Mouse (Mus musculus) liver, embryonic 14.5 days (tissue): Measurements from ENCODE around the gene Rnf213. TPM values are rescaled to one million over a fixed set of nuclear protein-coding genes. Genes with fewer than 3 reads are reported as not detected.

Experiments
- ATAC-seq: fragments of 200-750 bp; cut with Nextera tagmentation; 2 replicates; pipeline ENCODE4 v1.8.0; 2017; ENCODE audit warnings: moderate number of reproducible peaks, mild to moderate bottlenecking, moderate library complexity; ENCODE audit not compliant: insufficient read depth
- DNase-seq, 3 experiments: peaks; one replicate each; pipeline ENCODE4 v3.0.0-alpha.2; 2012 to 2013; ENCODE audit warnings: low read depth in 3 of 3, low spot score in 3 of 3
- H3K27ac ChIP-seq: fragments of 300-500 bp; sonication (generic); 2 replicates; pipeline ENCODE4 v1.5.1; 2014; ENCODE audit warnings: moderate library complexity, mild to moderate bottlenecking, control low read depth, inconsistent platforms
- H3K27me3 ChIP-seq: fragments of 300-500 bp; sonication (generic); 2 replicates; pipeline ENCODE4 v1.6.1; 2014; ENCODE audit warnings: mild to moderate bottlenecking, low read length, moderate library complexity; ENCODE audit not compliant: control insufficient read depth, insufficient read depth
- H3K36me3 ChIP-seq: fragments of 300-500 bp; sonication (generic); replicated peaks from 2 replicates; pipeline ENCODE4 v1.6.1; 2014; ENCODE audit warnings: low read depth; ENCODE audit not compliant: control insufficient read depth, insufficient read depth
- H3K4me1 ChIP-seq, 2 experiments: fragments of 200-500 bp in 1 of 2; fragments of 300-500 bp in 1 of 2; sonication (generic) in 1 of 2; replicated peaks; 2 replicates each; pipeline ENCODE4 v1.6.1; 2012 to 2014; ENCODE audit warnings: antibody characterized with exemption in 1 of 2, inconsistent platforms in 1 of 2, low read length in 1 of 2; ENCODE audit not compliant: control insufficient read depth in 2 of 2, insufficient read depth in 2 of 2
- H3K4me2 ChIP-seq: fragments of 300-500 bp; sonication (generic); 2 replicates; pipeline ENCODE4 v1.6.1; 2014; ENCODE audit warnings: low read depth, mild to moderate bottlenecking, control low read depth, moderate library complexity
- H3K4me3 ChIP-seq, 2 experiments: fragments of 200-500 bp in 1 of 2; fragments of 300-500 bp in 1 of 2; sonication (generic) in 1 of 2; 2 replicates each; pipeline ENCODE4 v1.5.1; 2012 to 2014; ENCODE audit warnings: low read depth in 2 of 2, low read length in 2 of 2, mild to moderate bottlenecking in 2 of 2, control low read depth in 1 of 2, inconsistent platforms in 1 of 2, moderate library complexity in 1 of 2; ENCODE audit not compliant: insufficient read depth in 1 of 2
- H3K9ac ChIP-seq: fragments of 300-500 bp; sonication (generic); replicated peaks from 2 replicates; pipeline ENCODE4 v1.6.1; 2014; ENCODE audit warnings: mild to moderate bottlenecking, control low read depth, moderate library complexity
- H3K9me3 ChIP-seq: fragments of 300-500 bp; sonication (generic); 2 replicates; pipeline ENCODE4 v1.6.1; 2016; ENCODE audit warnings: low read length, mixed read lengths; ENCODE audit not compliant: control insufficient read depth
- CTCF ChIP-seq: IDR thresholded peaks from 2 replicates; pipeline ENCODE4 v1.5.1; 2016; ENCODE audit warnings: antibody characterized with exemption, low read depth, control low read depth
- EP300 ChIP-seq: IDR thresholded peaks from 2 replicates; pipeline ENCODE4 v1.6.1; 2016; ENCODE audit warnings: antibody characterized with exemption, low read depth
- WGBS: fragments of 180-500 bp; shearing (Covaris S2); extraction: QIAGEN DNeasy Blood & Tissue Kit; methylation state at CpG from one replicate; pipeline ENCODE4 v1.1.7; 2014; ENCODE audit not compliant: insufficient replicate concordance; 5-methylcytosine and 5-hydroxymethylcytosine counted together
- polyA plus RNA-seq, 2 experiments: library from polyadenylated mRNA; depleted of rRNA in 1 of 2; stranded (reverse) in 1 of 2; unstranded in 1 of 2; fragments of >200 nt; fragmentation: Nextera tagmentation in 1 of 2; extraction: Ambion mirVana in 1 of 2; gene quantifications; 2 replicates each; pipeline versions ENCODE4 v1.2.1 to v1.2.3; 2012 to 2014

Rnf213 gene
- polyA plus RNA-seq, 2 experiments: 4.9 to 6.5 TPM

- no peaks in the 10 kb centered on the region for H3K27me3 ChIP-seq
- H3K4me1 ChIP-seq: no peaks in the 10 kb centered on the region
- H3K9me3 ChIP-seq: no peaks in the 10 kb centered on the region
- TF ChIP-seq EP300 (no peak), CTCF (no peak)
- H3K4me3 ChIP-seq: no peak overlapping the region
- ATAC-seq (0 out of 2 replicates have a peak, but pooled peaks have one; percentile 3), DNase-seq (no peak)
- H3K27ac ChIP-seq: no peak overlapping the region
- H3K9ac ChIP-seq: no peak overlapping the region
- H3K4me2 ChIP-seq: no peak overlapping the region
- 25% methylated on average over 11 of the region's 11 CpGs for WGBS
- H3K36me3 ChIP-seq: no peaks in the 10 kb centered on the region
These were observed 29.9 kb upstream of the Rnf213 start for GRCm38 (mm10) chr11:119362769-119363533.

- no peaks in the 10 kb centered on the region for H3K9me3 ChIP-seq
- 20% methylated on average over 11 of the region's 11 CpGs for WGBS
- no peak overlapping the region for H3K27ac ChIP-seq
- H3K4me3 ChIP-seq: no peak overlapping the region
- no peak overlapping the region for H3K9ac ChIP-seq
- DNase-seq (peak; percentile 29 to 50 (median 31)), ATAC-seq (peak; percentile 63; the same call in 1 of the 2 replicates)
- no peaks in the 10 kb centered on the region for H3K36me3 ChIP-seq
- TF ChIP-seq CTCF: peak; percentile 93
- no peak for TF ChIP-seq EP300
- no peaks in the 10 kb centered on the region for H3K27me3 ChIP-seq
- H3K4me1 ChIP-seq: no peaks in the 10 kb centered on the region
- no peak overlapping the region for H3K4me2 ChIP-seq
These were observed 29.3 kb upstream of the Rnf213 start for GRCm38 (mm10) chr11:119363534-119364145.

- H3K9ac ChIP-seq: no peak overlapping the region
- WGBS: 21% methylated on average over 6 of the region's 6 CpGs
- ATAC-seq: 0 out of 2 replicates have a peak, but pooled peaks have one; percentile 29
- TF ChIP-seq CTCF (no peak), EP300 (no peak)
- H3K27ac ChIP-seq: no peak overlapping the region
- no peaks in the 10 kb centered on the region for H3K27me3 ChIP-seq
- H3K36me3 ChIP-seq: no peaks in the 10 kb centered on the region
- no peaks in the 10 kb centered on the region for H3K4me1 ChIP-seq
- DNase-seq: no peak
- no peaks in the 10 kb centered on the region for H3K9me3 ChIP-seq
- no peak overlapping the region for H3K4me2 ChIP-seq
- H3K4me3 ChIP-seq: no peak overlapping the region
These were observed 17.5 kb upstream of the Rnf213 start for GRCm38 (mm10) chr11:119375425-119375824.

- H3K27ac ChIP-seq: no peak overlapping the region
- no peaks in the 10 kb centered on the region for H3K36me3 ChIP-seq
- DNase-seq (no peak), ATAC-seq (no peak)
- 57% methylated on average over 11 of the region's 11 CpGs for WGBS
- TF ChIP-seq EP300 (no peak), CTCF (no peak)
- H3K9ac ChIP-seq: no peak overlapping the region
- no peaks in the 10 kb centered on the region for H3K9me3 ChIP-seq
- H3K4me3 ChIP-seq: no peak overlapping the region
- no peaks in the 10 kb centered on the region for H3K27me3 ChIP-seq
- no peak overlapping the region for H3K4me2 ChIP-seq
- no peaks in the 10 kb centered on the region for H3K4me1 ChIP-seq
These were observed 15.6 kb upstream of the Rnf213 start for GRCm38 (mm10) chr11:119377326-119377725.

GRCm38 (mm10) chr11:119378551-119378950 is 14.3 kb upstream of the Rnf213 start:
- Histone ChIP-seq H3K36me3 (no peaks in the 10 kb centered on the region), H3K4me2 (no peak overlapping the region), H3K27me3 (no peaks in the 10 kb centered on the region), H3K27ac (no peak overlapping the region), H3K9ac (no peak overlapping the region), H3K9me3 (no peaks in the 10 kb centered on the region), H3K4me3 (no peak overlapping the region), H3K4me1 (no peaks in the 10 kb centered on the region)
- DNase-seq: no peak
- no peak for ATAC-seq
- WGBS: 83% methylated on average over 1 of the region's 1 CpGs
- TF ChIP-seq EP300: no peak
